In genomic region chr2:77945596-77946485, GRCm38 (mm10) we compare ENCODE assay signal across 8 mouse cellular contexts. TPM values are rescaled to one million over a fixed set of nuclear protein-coding genes. Genes with fewer than 3 reads are reported as not detected.
A peak's percentile ranks its signal among the peaks of the same experiment; 100 is the strongest.
DNase-seq lines count a peak whose midpoint lies in the region; ATAC-seq lines count a peak whose summit lies in the region.

Gene Cwc22, minus strand, starts transcription at chr2:77946375.

- H3K4me1 ChIP-seq in forebrain, embryonic 14.5 days (ENCODE audit: control insufficient read depth, insufficient read depth, low read length): peaks cover 9% of the 10 kb centered on the region; the same call in 1 of the 2 replicates
- H3K4me1 ChIP-seq in neural tube, embryonic 15.5 days: peaks cover 17% of the 10 kb centered on the region

- H3K4me2 ChIP-seq in forebrain, embryonic 14.5 days (ENCODE audit: low read length): peak within 1 kb of the TSS; percentile 85
- H3K4me2 ChIP-seq in neural tube, embryonic 15.5 days: peak within 1 kb of the TSS; percentile 74

- no peaks in the 10 kb centered on the region for H3K9me3 ChIP-seq in forebrain, embryonic 14.5 days (replicated peaks; ENCODE audit: control insufficient read depth, low read length)
- H3K9me3 ChIP-seq in neural tube, embryonic 15.5 days (replicated peaks): no peaks in the 10 kb centered on the region

- H3K27ac ChIP-seq in forebrain, embryonic 14.5 days (ENCODE audit: low read depth, low read length): peak within 1 kb of the TSS; percentile 14; the same call in 1 of the 2 replicates
- H3K27ac ChIP-seq in neural tube, embryonic 15.5 days (replicated peaks): peak within 1 kb of the TSS; percentile 86

- H3K36me3 ChIP-seq in forebrain, embryonic 14.5 days (ENCODE audit: control insufficient read depth, insufficient read depth, low read length): no peaks in the 10 kb centered on the region
- H3K36me3 ChIP-seq in neural tube, embryonic 15.5 days: no peaks in the 10 kb centered on the region

- WGBS in forebrain, embryonic 14.5 days: under 1% methylated on average over 55 of the region's 55 CpGs
- under 1% methylated on average over 55 of the region's 55 CpGs for WGBS in neural tube, embryonic 15.5 days

- no peaks in the 10 kb centered on the region for H3K27me3 ChIP-seq in forebrain, embryonic 14.5 days (replicated peaks; ENCODE audit: control insufficient read depth, insufficient read depth, low read length)
- no peaks in the 10 kb centered on the region for H3K27me3 ChIP-seq in neural tube, embryonic 15.5 days (replicated peaks)

- peak; percentile 94 for DNase-seq in ES-CJ7 (ENCODE audit: low read depth, low spot score)
- peak; percentile 84 for DNase-seq in cerebellum, adult 11 months
- peak; percentile 97 for DNase-seq in forebrain, embryonic 14.5 days (ENCODE audit: low spot score)
- peak; percentile 89 to 94 for DNase-seq in heart, postnatal 14 days
- peak; percentile 93 for DNase-seq in layer of hippocampus, adult 11-12 months (ENCODE audit: low spot score)
- peak; percentile 87 to 90 for DNase-seq in lung, adult 18-20 months
- DNase-seq in testis, postnatal 14 days (ENCODE audit: low spot score): peak; percentile 92

- ATAC-seq in forebrain, embryonic 14.5 days: peak; percentile 96
- ATAC-seq in neural tube, embryonic 15.5 days (ENCODE audit: low FRiP score): peak; percentile 95

- intact Hi-C loops in heart, postnatal 14 days (cut with DNase I): no loop called here

- peak within 1 kb of the TSS; percentile 68 for H3K4me3 ChIP-seq in forebrain, embryonic 14.5 days (ENCODE audit: low read depth, low read length)
- peak within 1 kb of the TSS; percentile 81 for H3K4me3 ChIP-seq in neural tube, embryonic 15.5 days (replicated peaks)

- H3K9ac ChIP-seq in forebrain, embryonic 14.5 days (ENCODE audit: low read length): peak within 1 kb of the TSS; percentile 85
- H3K9ac ChIP-seq in neural tube, embryonic 15.5 days (replicated peaks): peak within 1 kb of the TSS; percentile 87

RNA-seq across cellular contexts. Expression of gene Cwc22, which starts in this region (rescaled TPM):
- polyA plus RNA-seq in forebrain, embryonic 14.5 days (2014; fragmentation: Nextera tagmentation; extraction: Ambion mirVana): 21.7 and 25.1 TPM in 2 replicates
- total RNA-seq in heart, postnatal 14 days (2021): 10 to 100 TPM; 14.9 to 17.6 TPM
- 17.8 and 20.7 TPM in 2 replicates for polyA plus RNA-seq in neural tube, embryonic 15.5 days (2015; fragmentation: Nextera tagmentation; extraction: Ambion mirVana)

Comparison
In these comparisons a context has a peak if more than half of its experiments do, and no peak if none do; other contexts are left out.
1. Peak in every context shown above with its lines: DNase-seq, ATAC-seq, H3K4me3 ChIP-seq and H3K27ac ChIP-seq.